Mouse (Mus musculus) hindbrain, embryonic 15.5 days (tissue): ENCODE data around the gene Gstp3. TPM values are rescaled to one million over a fixed set of nuclear protein-coding genes. Genes with fewer than 3 reads are reported as not detected.

ENCODE experiments used
- ATAC-seq: fragments of 200-750 bp; cut with Nextera tagmentation; 2 replicates; pipeline ENCODE4 v1.8.0; 2017; ENCODE audit warnings: low read depth, moderate number of reproducible peaks, moderate TSS enrichment; ENCODE audit not compliant: low FRiP score
- H3K27ac ChIP-seq: fragments of 300-500 bp; sonication (generic); replicated peaks from 2 replicates; pipeline ENCODE4 v1.5.1; 2015; ENCODE audit warnings: mild to moderate bottlenecking, inconsistent platforms
- H3K27me3 ChIP-seq: fragments of 300-500 bp; sonication (generic); 2 replicates; pipeline ENCODE4 v1.6.1; 2015; ENCODE audit warnings: control low read depth, inconsistent platforms
- H3K36me3 ChIP-seq: fragments of 300-500 bp; sonication (generic); 2 replicates; pipeline ENCODE4 v1.6.1; 2015; ENCODE audit warnings: control low read depth, inconsistent platforms
- H3K4me1 ChIP-seq: fragments of 300-500 bp; sonication (generic); replicated peaks from 2 replicates; pipeline ENCODE4 v1.6.1; 2015; ENCODE audit warnings: control low read depth, inconsistent platforms
- H3K4me2 ChIP-seq: fragments of 300-500 bp; sonication (generic); 2 replicates; pipeline ENCODE4 v1.6.1; 2015; ENCODE audit warnings: moderate library complexity, mild to moderate bottlenecking, inconsistent platforms
- H3K4me3 ChIP-seq: fragments of 300-500 bp; sonication (generic); 2 replicates; pipeline ENCODE4 v1.5.1; 2015; ENCODE audit warnings: mild to moderate bottlenecking, inconsistent platforms
- H3K9ac ChIP-seq: fragments of 300-500 bp; sonication (generic); 2 replicates; pipeline ENCODE4 v1.6.1; 2015; ENCODE audit warnings: inconsistent platforms
- H3K9me3 ChIP-seq: fragments of 300-500 bp; sonication (generic); 2 replicates; pipeline ENCODE4 v1.6.1; 2016; ENCODE audit warnings: control low read depth, inconsistent platforms
- WGBS: fragments of 180-500 bp; shearing (Covaris S2); methylation state at CpG from one replicate; pipeline ENCODE4 v1.1.7; 2015; 5-methylcytosine and 5-hydroxymethylcytosine counted together
- polyA plus RNA-seq: library from polyadenylated mRNA; unstranded; fragments of >200 nt; fragmentation: Nextera tagmentation; extraction: Ambion mirVana; gene quantifications from 2 replicates; pipeline ENCODE4 v1.2.1, GENCODE M21; 2015

Gene Gstp3
- polyA plus RNA-seq, 1 experiment from 2014 or later = not detected

- H3K9ac ChIP-seq = no peak overlapping the region
- H3K9me3 ChIP-seq = no peaks in the 10 kb centered on the region
- ATAC-seq = no peak
- H3K4me1 ChIP-seq = no peaks in the 10 kb centered on the region
- no peaks in the 10 kb centered on the region for H3K27me3 ChIP-seq
- no peak overlapping the region for H3K4me3 ChIP-seq
- H3K4me2 ChIP-seq = no peak overlapping the region
- H3K36me3 ChIP-seq = no peaks in the 10 kb centered on the region
- H3K27ac ChIP-seq = no peak overlapping the region
These were observed 31.8 kb downstream of the Gstp3 start for GRCm38 (mm10) chr19:4027576-4027975.

- no peaks in the 10 kb centered on the region for H3K9me3 ChIP-seq
- 80% methylated on average over 7 of the region's 7 CpGs for WGBS
- H3K4me2 ChIP-seq = no peak overlapping the region
- no peak overlapping the region for H3K9ac ChIP-seq
- H3K36me3 ChIP-seq = no peaks in the 10 kb centered on the region
- no peak overlapping the region for H3K27ac ChIP-seq
- ATAC-seq = no peak
- no peak overlapping the region for H3K4me3 ChIP-seq
- H3K4me1 ChIP-seq = peaks cover 8% of the 10 kb centered on the region; the same call in 1 of the 2 replicates
- no peaks in the 10 kb centered on the region for H3K27me3 ChIP-seq
These were observed 36.2 kb downstream of the Gstp3 start for GRCm38 (mm10) chr19:4023185-4023584.

- Histone ChIP-seq H3K27me3 (no peaks in the 10 kb centered on the region), H3K27ac (no peak overlapping the region), H3K4me1 (peaks cover 8% of the 10 kb centered on the region; the same call in 1 of the 2 replicates), H3K9me3 (no peaks in the 10 kb centered on the region), H3K4me2 (no peak overlapping the region; the same call in 1 of the 2 replicates), H3K9ac (no peak overlapping the region), H3K36me3 (no peaks in the 10 kb centered on the region), H3K4me3 (no peak overlapping the region)
- WGBS = 25% methylated on average over 18 of the region's 18 CpGs
- peak; percentile 86 for ATAC-seq
These were observed 40.4 kb downstream of the Gstp3 start for GRCm38 (mm10) chr19:4018743-4019583.

- no peaks in the 10 kb centered on the region for H3K36me3 ChIP-seq
- H3K4me1 ChIP-seq = peaks cover 8% of the 10 kb centered on the region; the same call in 1 of the 2 replicates
- H3K4me3 ChIP-seq = no peak overlapping the region
- H3K4me2 ChIP-seq = no peak overlapping the region
- H3K9me3 ChIP-seq = no peaks in the 10 kb centered on the region
- no peak overlapping the region for H3K9ac ChIP-seq
- WGBS = 76% methylated on average over 10 of the region's 10 CpGs
- H3K27ac ChIP-seq = no peak overlapping the region
- ATAC-seq = no peak
- no peaks in the 10 kb centered on the region for H3K27me3 ChIP-seq
These were observed 41.3 kb downstream of the Gstp3 start for GRCm38 (mm10) chr19:4017921-4018587.

GRCm38 (mm10) chr19:4015635-4016034 is 43.7 kb downstream of the Gstp3 start:
- H3K36me3 ChIP-seq = no peaks in the 10 kb centered on the region
- no peak overlapping the region for H3K9ac ChIP-seq
- 56% methylated on average over 5 of the region's 5 CpGs for WGBS
- no peaks in the 10 kb centered on the region for H3K27me3 ChIP-seq
- ATAC-seq = no peak
- H3K9me3 ChIP-seq = no peaks in the 10 kb centered on the region
- H3K4me1 ChIP-seq = peaks cover 21% of the 10 kb centered on the region
- H3K27ac ChIP-seq = no peak overlapping the region
- H3K4me2 ChIP-seq = no peak overlapping the region
- no peak overlapping the region for H3K4me3 ChIP-seq

GRCm38 (mm10) chr19:4014802-4015201 is 44.6 kb downstream of the Gstp3 start:
- no peaks in the 10 kb centered on the region for H3K9me3 ChIP-seq
- H3K4me3 ChIP-seq = no peak overlapping the region
- no peak overlapping the region for H3K27ac ChIP-seq
- H3K4me1 ChIP-seq = peaks cover 21% of the 10 kb centered on the region
- H3K36me3 ChIP-seq = peaks cover 1% of the 10 kb centered on the region; the same call in 1 of the 2 replicates
- H3K4me2 ChIP-seq = no peak overlapping the region
- no peak overlapping the region for H3K9ac ChIP-seq
- H3K27me3 ChIP-seq = no peaks in the 10 kb centered on the region
- no peak for ATAC-seq

- H3K27me3 ChIP-seq = no peaks in the 10 kb centered on the region
- 19% methylated on average over 9 of the region's 9 CpGs for WGBS
These were observed 46.3 kb downstream of the Gstp3 start for GRCm38 (mm10) chr19:4013066-4013465.

GRCm38 (mm10) chr19:4012432-4013022 is 46.8 kb downstream of the Gstp3 start, which contains the start of gene Ndufv1:
TSS of gene Ndufv1 (minus strand) at chr19:4012806.
- peak; percentile 99 for ATAC-seq
- H3K4me3 ChIP-seq = peak within 1 kb of the TSS; percentile 84
- H3K9ac ChIP-seq = peak within 1 kb of the TSS; percentile 80
- peaks cover 12% of the 10 kb centered on the region for H3K4me1 ChIP-seq
- WGBS = under 1% methylated on average over 45 of the region's 45 CpGs
- H3K9me3 ChIP-seq = no peaks in the 10 kb centered on the region
- peaks cover 21% of the 10 kb centered on the region for H3K36me3 ChIP-seq
- H3K27me3 ChIP-seq = no peaks in the 10 kb centered on the region
- H3K4me2 ChIP-seq = peak within 1 kb of the TSS; percentile 69
- peak within 1 kb of the TSS; percentile 81 for H3K27ac ChIP-seq

More at GRCm38 (mm10) chr19:4013066-4013465, 46.3 kb downstream of the Gstp3 start:
- Histone ChIP-seq H3K9ac (no peak overlapping the region; the same call in 1 of the 2 replicates), H3K9me3 (no peaks in the 10 kb centered on the region), H3K4me3 (peak overlapping the region; percentile 84), H3K4me2 (peak overlapping the region; percentile 49), H3K27ac (no peak overlapping the region), H3K4me1 (peaks cover 12% of the 10 kb centered on the region), H3K36me3 (peaks cover 15% of the 10 kb centered on the region)
- ATAC-seq = no peak

- WGBS = 92% methylated on average over 5 of the region's 5 CpGs
- H3K27me3 ChIP-seq = no peaks in the 10 kb centered on the region
- H3K27ac ChIP-seq = no peak overlapping the region
- H3K4me1 ChIP-seq = peaks cover 12% of the 10 kb centered on the region
- H3K36me3 ChIP-seq = peaks cover 34% of the 10 kb centered on the region
- no peak overlapping the region for H3K9ac ChIP-seq
- no peaks in the 10 kb centered on the region for H3K9me3 ChIP-seq
- H3K4me2 ChIP-seq = no peak overlapping the region
- H3K4me3 ChIP-seq = no peak overlapping the region
- ATAC-seq = no peak
These were observed 48.3 kb downstream of the Gstp3 start for GRCm38 (mm10) chr19:4011086-4011485.

Other genes with a start within 250 kb of the Gstp3 start
- gene Chka, start 207.8 kb downstream of the Gstp3 start, polyA plus RNA-seq = 64.6 and 66.6 TPM in 2 replicates
- 16.4 and 16.8 TPM in 2 replicates for gene Tcirg1, start 152.4 kb downstream of the Gstp3 start, polyA plus RNA-seq
- 280 and 290 TPM in 2 replicates for gene Ndufs8, start 146.8 kb downstream of the Gstp3 start, polyA plus RNA-seq
- 2.7 and 3.0 TPM in 2 replicates for gene Aldh3b1, start 129.8 kb downstream of the Gstp3 start, polyA plus RNA-seq
- 11.9 and 14.0 TPM in 2 replicates for gene Unc93b1, start 124.4 kb downstream of the Gstp3 start, polyA plus RNA-seq
- gene Aldh3b3, start 100.9 kb downstream of the Gstp3 start, polyA plus RNA-seq = not detected in 2 replicates
- gene Aldh3b2, start 87.2 kb downstream of the Gstp3 start, polyA plus RNA-seq = 0.18 and 0.27 TPM in 2 replicates
- gene Acy3, start 73.0 kb downstream of the Gstp3 start, polyA plus RNA-seq = 2.5 and 3.0 TPM in 2 replicates
- 0.31 and 0.40 TPM in 2 replicates for gene Tbx10, start 66.8 kb downstream of the Gstp3 start, polyA plus RNA-seq
- gene Nudt8, start 59.0 kb downstream of the Gstp3 start, polyA plus RNA-seq = 25.8 and 26.5 TPM in 2 replicates
- gene Gm49405, start 58.9 kb downstream of the Gstp3 start, polyA plus RNA-seq = 5.1 and 5.5 TPM in 2 replicates
- 5.9 and 6.4 TPM in 2 replicates for gene Doc2g, start 56.3 kb downstream of the Gstp3 start, polyA plus RNA-seq
- gene Ndufv1, start 46.8 kb downstream of the Gstp3 start, polyA plus RNA-seq = 244 and 247 TPM in 2 replicates
- gene Gstp1, start 21.6 kb downstream of the Gstp3 start, polyA plus RNA-seq = 534 and 573 TPM in 2 replicates
- gene Gstp2, start 13.5 kb downstream of the Gstp3 start, polyA plus RNA-seq = 0.60 and 2.2 TPM in 2 replicates
- gene Cabp2, start 22.0 kb upstream of the Gstp3 start, polyA plus RNA-seq = not detected in 2 replicates
- 82.5 and 92.5 TPM in 2 replicates for gene Cdk2ap2, start 37.6 kb upstream of the Gstp3 start, polyA plus RNA-seq
- 74.3 and 81.1 TPM in 2 replicates for gene Pitpnm1, start 40.4 kb upstream of the Gstp3 start, polyA plus RNA-seq
- 102 and 104 TPM in 2 replicates for gene Aip, start 66.3 kb upstream of the Gstp3 start, polyA plus RNA-seq
- gene Gpr152, start 80.2 kb upstream of the Gstp3 start, polyA plus RNA-seq = 0.04 and 0.05 TPM in 2 replicates
- gene Cabp4, start 84.5 kb upstream of the Gstp3 start, polyA plus RNA-seq = 0.21 and 0.26 TPM in 2 replicates
- gene Coro1b, start 89.0 kb upstream of the Gstp3 start, polyA plus RNA-seq = 119 and 121 TPM in 2 replicates
- gene Ptprcap, start 94.0 kb upstream of the Gstp3 start, polyA plus RNA-seq = 0.26 and 0.83 TPM in 2 replicates
- 47.8 and 56.7 TPM in 2 replicates for gene Rps6kb2, start 103.8 kb upstream of the Gstp3 start, polyA plus RNA-seq
- gene Carns1, start 115.9 kb upstream of the Gstp3 start, polyA plus RNA-seq = 5.6 and 6.1 TPM in 2 replicates
- gene Tbc1d10c, start 131.7 kb upstream of the Gstp3 start, polyA plus RNA-seq = 0.98 and 1.5 TPM in 2 replicates
- gene Ppp1ca, start 132.5 kb upstream of the Gstp3 start, polyA plus RNA-seq = 582 and 587 TPM in 2 replicates
- gene Rad9a, start 142.1 kb upstream of the Gstp3 start, polyA plus RNA-seq = 25.5 and 27.5 TPM in 2 replicates
- gene Clcf1, start 154.7 kb upstream of the Gstp3 start, polyA plus RNA-seq = 0.69 and 0.75 TPM in 2 replicates
- not detected in 2 replicates for gene AC109138.7, start 154.8 kb upstream of the Gstp3 start, polyA plus RNA-seq
- gene Pold4, start 172.3 kb upstream of the Gstp3 start, polyA plus RNA-seq = 19.2 and 20.9 TPM in 2 replicates
- 15.9 and 18.5 TPM in 2 replicates for gene Ssh3, start 209.6 kb upstream of the Gstp3 start, polyA plus RNA-seq
- 58.3 and 63.4 TPM in 2 replicates for gene Ankrd13d, start 223.6 kb upstream of the Gstp3 start, polyA plus RNA-seq
- gene Grk2, start 246.7 kb upstream of the Gstp3 start, polyA plus RNA-seq = 25.7 and 31.9 TPM in 2 replicates